Mouse (Mus musculus) E14TG2a.4 (cell line): ENCODE results near the gene Pex26.

Source experiments
- H3K27me3 ChIP-seq: 2 replicates; pipeline ENCODE4 v1.6.1; 2014; ENCODE audit warnings: low read length, control low read depth; ENCODE audit not compliant: insufficient read depth
- H3K36me3 ChIP-seq: 2 replicates; pipeline ENCODE4 v1.6.1; 2014; ENCODE audit warnings: low read length, control low read depth; ENCODE audit not compliant: insufficient read depth
- H3K4me1 ChIP-seq: replicated peaks from 2 replicates; pipeline ENCODE4 v1.6.1; 2014; ENCODE audit warnings: low read depth, low read length, control low read depth
- H3K4me3 ChIP-seq: replicated peaks from 2 replicates; pipeline ENCODE4 v1.5.1; 2014; ENCODE audit warnings: mild to moderate bottlenecking, low read length
- H3K9me3 ChIP-seq: 2 replicates; pipeline ENCODE4 v1.6.1; 2014; ENCODE audit warnings: low read length, control low read depth
- CTCF ChIP-seq: conservative IDR thresholded peaks from 2 replicates; pipeline ENCODE4 v1.5.1; 2014; ENCODE audit warnings: low read length
- NANOG ChIP-seq: IDR thresholded peaks from 2 replicates; pipeline ENCODE4 v1.6.1; 2014; ENCODE audit warnings: borderline replicate concordance, low read length, mixed read lengths
- POU5F1 ChIP-seq: IDR thresholded peaks from 2 replicates; pipeline ENCODE4 v1.6.1; 2014; ENCODE audit warnings: low read length, borderline replicate concordance

Gene Pex26

GRCm38 (mm10) chr6:121215896-121216295, 32.4 kb downstream of the Pex26 start:
- Histone ChIP-seq H3K27me3 (peaks cover 66% of the 10 kb centered on the region), H3K9me3 (no peaks in the 10 kb centered on the region)
- TF ChIP-seq NANOG (no peak), CTCF (no peak), POU5F1 (no peak)

GRCm38 (mm10) chr6:121216589-121217255, 33.3 kb downstream of the Pex26 start:
- H3K4me3 ChIP-seq = no peak overlapping the region
- TF ChIP-seq NANOG (no peak), POU5F1 (no peak), CTCF (no peak)
- no peaks in the 10 kb centered on the region for H3K36me3 ChIP-seq
- no peaks in the 10 kb centered on the region for H3K9me3 ChIP-seq
- H3K27me3 ChIP-seq = peaks cover 58% of the 10 kb centered on the region
- peaks cover 3% of the 10 kb centered on the region for H3K4me1 ChIP-seq

More at GRCm38 (mm10) chr6:121215896-121216295, 32.4 kb downstream of the Pex26 start:
- Histone ChIP-seq H3K36me3 (no peaks in the 10 kb centered on the region), H3K4me1 (peaks cover 12% of the 10 kb centered on the region), H3K4me3 (no peak overlapping the region)

- Histone ChIP-seq H3K4me1 (no peaks in the 10 kb centered on the region), H3K9me3 (peaks cover 2% of the 10 kb centered on the region; the same call in 1 of the 2 replicates), H3K36me3 (no peaks in the 10 kb centered on the region), H3K4me3 (no peak overlapping the region), H3K27me3 (peaks cover 52% of the 10 kb centered on the region)
- TF ChIP-seq NANOG = no peak
- TF ChIP-seq POU5F1 = no peak
- TF ChIP-seq CTCF = no peak
These were observed 34.5 kb downstream of the Pex26 start for GRCm38 (mm10) chr6:121218002-121218401.

GRCm38 (mm10) chr6:121219406-121219805, 35.9 kb downstream of the Pex26 start:
- Histone ChIP-seq H3K4me1 (peaks cover 4% of the 10 kb centered on the region), H3K36me3 (no peaks in the 10 kb centered on the region), H3K27me3 (peaks cover 51% of the 10 kb centered on the region), H3K4me3 (no peak overlapping the region), H3K9me3 (peaks cover 4% of the 10 kb centered on the region; the same call in 1 of the 2 replicates)
- TF ChIP-seq POU5F1 (no peak), NANOG (no peak), CTCF (no peak)

DNA sequence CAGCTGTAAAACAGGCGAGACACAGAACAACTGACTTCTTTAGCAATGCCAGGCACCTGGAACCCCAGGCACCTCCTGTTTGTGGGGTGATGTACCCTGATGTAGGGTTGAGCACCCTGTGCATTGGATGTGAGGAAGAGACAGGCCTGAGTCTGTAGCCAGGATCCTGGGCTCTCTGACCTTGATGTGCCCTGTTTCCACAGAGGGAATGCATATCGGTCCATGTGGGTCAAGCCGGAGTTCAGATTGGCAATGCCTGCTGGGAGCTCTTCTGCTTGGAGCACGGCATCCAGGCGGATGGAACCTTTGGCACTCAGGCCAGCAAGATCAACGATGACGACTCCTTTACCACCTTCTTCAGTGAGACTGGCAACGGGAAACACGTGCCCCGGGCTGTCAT, 36.7 kb downstream of the Pex26 start:
- no peaks in the 10 kb centered on the region for H3K36me3 ChIP-seq
- no peak overlapping the region for H3K4me3 ChIP-seq
- TF ChIP-seq CTCF = no peak
- TF ChIP-seq NANOG = no peak
- no peak for TF ChIP-seq POU5F1
- H3K4me1 ChIP-seq = peaks cover 9% of the 10 kb centered on the region
- peaks cover 4% of the 10 kb centered on the region; the same call in 1 of the 2 replicates for H3K9me3 ChIP-seq
- H3K27me3 ChIP-seq = peaks cover 43% of the 10 kb centered on the region

DNA sequence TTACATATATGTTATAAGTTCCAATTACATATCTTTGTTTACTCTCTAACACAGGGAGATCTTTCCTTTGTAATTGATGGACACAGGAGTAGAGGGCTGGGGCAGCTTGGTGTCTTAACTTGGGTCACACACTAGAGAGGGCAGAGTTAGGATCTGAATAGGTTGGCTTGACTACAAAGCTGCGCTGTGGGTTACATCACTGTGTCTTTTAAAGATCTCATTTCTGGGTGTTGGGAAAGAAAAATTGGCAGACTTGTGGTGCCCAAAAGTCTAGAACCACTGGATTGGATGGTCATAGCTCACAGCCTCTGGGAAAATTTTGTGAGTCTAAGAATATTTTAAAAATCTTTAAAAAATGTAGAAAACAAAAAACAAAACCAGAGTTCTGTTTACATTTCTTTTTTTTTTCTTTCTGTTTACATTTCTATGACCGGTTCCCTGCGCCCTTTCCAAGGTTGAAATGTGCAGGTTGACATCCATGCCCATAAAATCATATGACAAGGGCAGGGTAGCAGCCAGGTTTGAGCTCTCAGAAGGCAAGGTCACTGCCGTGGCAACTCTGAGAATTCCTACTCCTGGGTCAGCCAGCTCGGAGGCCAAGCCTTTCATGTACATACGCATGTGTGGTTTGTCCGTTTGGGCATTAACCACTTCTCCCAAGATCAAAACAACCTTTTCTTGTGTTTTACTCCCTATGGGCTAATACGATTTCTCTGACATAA, 38.6 kb downstream of the Pex26 start:
- TF ChIP-seq NANOG (no peak), CTCF (no peak), POU5F1 (no peak)
- H3K27me3 ChIP-seq = peaks cover 39% of the 10 kb centered on the region

DNA sequence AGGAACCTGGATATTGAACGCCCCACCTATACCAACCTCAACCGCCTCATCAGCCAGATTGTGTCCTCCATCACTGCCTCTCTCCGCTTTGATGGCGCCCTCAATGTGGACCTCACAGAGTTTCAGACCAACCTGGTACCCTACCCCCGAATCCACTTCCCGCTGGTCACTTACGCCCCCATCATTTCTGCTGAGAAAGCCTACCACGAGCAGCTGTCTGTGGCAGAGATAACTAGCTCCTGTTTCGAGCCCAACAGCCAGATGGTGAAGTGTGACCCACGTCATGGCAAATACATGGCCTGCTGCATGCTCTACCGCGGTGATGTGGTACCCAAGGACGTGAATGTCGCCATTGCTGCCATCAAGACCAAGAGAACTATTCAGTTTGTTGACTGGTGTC, 39.5 kb downstream of the Pex26 start:
- H3K4me3 ChIP-seq = no peak overlapping the region
- H3K9me3 ChIP-seq = peaks cover 4% of the 10 kb centered on the region; the same call in 1 of the 2 replicates
- peaks cover 37% of the 10 kb centered on the region for H3K27me3 ChIP-seq
- H3K36me3 ChIP-seq = no peaks in the 10 kb centered on the region
- H3K4me1 ChIP-seq = peaks cover 15% of the 10 kb centered on the region
- no peak for TF ChIP-seq POU5F1
- no peak for TF ChIP-seq NANOG
- no peak for TF ChIP-seq CTCF

More for the DNA sequence above, 38.6 kb downstream of the Pex26 start:
- Histone ChIP-seq H3K9me3 (peaks cover 4% of the 10 kb centered on the region; the same call in 1 of the 2 replicates), H3K4me3 (no peak overlapping the region), H3K36me3 (no peaks in the 10 kb centered on the region), H3K4me1 (peaks cover 15% of the 10 kb centered on the region)

GRCm38 (mm10) chr6:121224067-121224466, 40.6 kb downstream of the Pex26 start:
- TF ChIP-seq NANOG (no peak), POU5F1 (no peak), CTCF (no peak)
- peaks cover 39% of the 10 kb centered on the region for H3K27me3 ChIP-seq
- no peak overlapping the region for H3K4me3 ChIP-seq
- peaks cover 4% of the 10 kb centered on the region; the same call in 1 of the 2 replicates for H3K9me3 ChIP-seq
- H3K4me1 ChIP-seq = peaks cover 15% of the 10 kb centered on the region
- H3K36me3 ChIP-seq = no peaks in the 10 kb centered on the region

GRCm38 (mm10) chr6:121224993-121225392, 41.5 kb downstream of the Pex26 start:
- Histone ChIP-seq H3K36me3 (no peaks in the 10 kb centered on the region), H3K4me1 (peaks cover 15% of the 10 kb centered on the region), H3K9me3 (peaks cover 4% of the 10 kb centered on the region; the same call in 1 of the 2 replicates), H3K27me3 (peaks cover 35% of the 10 kb centered on the region), H3K4me3 (no peak overlapping the region)
- TF ChIP-seq POU5F1 (no peak), NANOG (no peak), CTCF (no peak)
